Mouse (Mus musculus) lung, adult 2 months (tissue): ENCODE results near the gene Kcnk16.

Experiments used
- CTCF ChIP-seq: fragments of 200-500 bp; IDR thresholded peaks from 2 replicates; pipeline ENCODE4 v1.5.1; 2011; ENCODE audit warnings: mild to moderate bottlenecking, low read length, control low read depth; ENCODE audit not compliant: insufficient read depth
- POLR2A ChIP-seq: fragments of 200-500 bp; IDR thresholded peaks from 2 replicates; pipeline ENCODE4 v1.6.1; 2011; ENCODE audit warnings: low read depth, mild to moderate bottlenecking, control low read depth, low read length, borderline replicate concordance; ENCODE audit errors: extremely low read depth

- TF ChIP-seq POLR2A (no peak), CTCF (no peak)
Measured at GRCm38 (mm10) chr14:20226982-20227381, 42.0 kb downstream of the Kcnk16 start.
